Mouse (Mus musculus) central nervous system, embryonic 14 days (tissue): ENCODE results near the gene Parp1. TPM values are rescaled to one million over a fixed set of nuclear protein-coding genes. Genes with fewer than 3 reads are reported as not detected.

ENCODE experiments used
- polyA plus RNA-seq: library from polyadenylated mRNA; depleted of rRNA; stranded (reverse); fragments of >200 nt; gene quantifications from 2 replicates; pipeline ENCODE4 v1.2.3, GENCODE M21; 2012; rRNA removed

Parp1 gene
- polyA plus RNA-seq: 113 and 137 TPM in 2 replicates

DNA sequence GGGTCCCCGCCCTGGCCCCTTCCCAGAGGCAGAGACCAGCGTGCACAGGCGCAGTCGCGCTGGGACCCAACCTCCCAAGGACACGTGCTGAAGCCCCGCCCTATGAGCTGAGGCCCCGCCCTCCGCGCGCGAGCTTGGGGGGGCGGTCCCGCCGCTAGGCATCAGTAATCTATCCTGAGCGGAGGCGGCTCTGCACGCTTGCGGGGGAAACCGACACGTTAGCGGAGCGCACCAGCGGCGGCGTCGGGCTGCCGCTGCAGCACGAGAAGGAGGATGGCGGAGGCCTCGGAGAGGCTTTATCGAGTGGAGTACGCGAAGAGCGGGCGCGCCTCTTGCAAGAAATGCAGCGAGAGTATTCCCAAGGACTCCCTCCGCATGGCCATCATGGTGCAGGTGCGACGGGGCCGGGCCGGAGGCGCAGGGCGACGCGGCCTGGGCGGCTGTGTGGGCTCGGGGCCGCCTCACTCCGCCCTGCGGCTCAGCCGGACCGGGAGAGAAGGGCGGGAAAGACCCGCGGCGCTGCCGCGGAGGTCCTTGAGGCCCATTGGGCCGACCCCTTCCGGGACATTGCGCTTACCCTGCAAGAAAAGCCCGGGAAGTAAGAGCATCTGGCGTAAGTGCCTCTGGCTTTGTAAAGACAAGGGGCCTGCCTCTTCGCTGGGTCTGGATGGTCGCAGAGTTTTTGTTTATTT, at the start of gene Parp1:
Gene Parp1 (plus strand): TSS at position 164 of the 692 bp plus-strand sequence.

GRCm38 (mm10) chr1:180641137-180641517, 72.4 kb downstream of the Parp1 start, which contains the start of gene Lin9:
Gene Lin9, plus strand, starts transcription at chr1:180641150.

Other genes with a start within 250 kb of the Parp1 start
- 4.5 and 7.0 TPM in 2 replicates for gene Itpkb, start 238.4 kb upstream of the Parp1 start, polyA plus RNA-seq
- 5.3 and 7.4 TPM in 2 replicates for gene Stum, start 85.4 kb upstream of the Parp1 start, polyA plus RNA-seq
- gene Lin9, start 72.2 kb downstream of the Parp1 start, polyA plus RNA-seq: 10.5 and 12.5 TPM in 2 replicates
- 0.02 and 0.04 TPM in 2 replicates for gene Mixl1, start 128.1 kb downstream of the Parp1 start, polyA plus RNA-seq
- 30.5 and 31.8 TPM in 2 replicates for gene Acbd3, start 157.1 kb downstream of the Parp1 start, polyA plus RNA-seq
- gene H3f3a, start 245.0 kb downstream of the Parp1 start, polyA plus RNA-seq: 1,924 and 2,554 TPM in 2 replicates